Mouse (Mus musculus) G1E (cell line): ENCODE data around the gene Ldlrad3. TPM values are rescaled to one million over a fixed set of nuclear protein-coding genes. Genes with fewer than 3 reads are reported as not detected.

Source experiments
- ATAC-seq: 2 replicates; pipeline ENCODE4 v1.8.0; 2016; ENCODE audit warnings: mild to moderate bottlenecking; ENCODE audit not compliant: insufficient number of reproducible peaks, poor library complexity, low FRiP score, severe bottlenecking; ENCODE audit errors: extremely low read depth
- DNase-seq: peaks from one replicate; pipeline ENCODE4 v3.0.0; 2012; ENCODE audit warnings: low spot score
- H3K27me3 ChIP-seq: 2 replicates; pipeline ENCODE4 v1.6.1; 2012; ENCODE audit warnings: mild to moderate bottlenecking, low read length, inconsistent platforms; ENCODE audit not compliant: insufficient read depth
- H3K36me3 ChIP-seq: replicated peaks from 2 replicates; pipeline ENCODE3; 2012; ENCODE audit warnings: mild to moderate bottlenecking, inconsistent platforms
- H3K4me1 ChIP-seq: 2 replicates; pipeline ENCODE4 v1.6.1; 2012; ENCODE audit warnings: low read depth, low read length, inconsistent platforms, mixed read lengths; ENCODE audit not compliant: insufficient read depth
- H3K4me3 ChIP-seq: 2 replicates; pipeline ENCODE4 v1.5.1; 2012; ENCODE audit warnings: low read depth, mild to moderate bottlenecking, inconsistent platforms, low read length, moderate library complexity, mixed read lengths
- H3K9me3 ChIP-seq: replicated peaks from 2 replicates; pipeline ENCODE4 v1.6.1; 2012; ENCODE audit warnings: inconsistent platforms
- CTCF ChIP-seq: IDR thresholded peaks from 2 replicates; pipeline ENCODE4 v1.5.1; 2012; ENCODE audit warnings: low read depth, low read length, inconsistent platforms, mixed read lengths
- GATA1 ChIP-seq: IDR thresholded peaks from 2 replicates; pipeline ENCODE4 v1.6.1; 2012; ENCODE audit warnings: borderline replicate concordance, low read length, inconsistent platforms, mixed read lengths
- GATA2 ChIP-seq: IDR thresholded peaks from 2 replicates; pipeline ENCODE4 v1.6.1; 2012; ENCODE audit warnings: low read depth, low read length, inconsistent platforms, borderline replicate concordance
- POLR2AphosphoS5 ChIP-seq: IDR thresholded peaks from 2 replicates; pipeline ENCODE4 v1.6.1; 2012; ENCODE audit warnings: low read depth, low read length, inconsistent platforms; ENCODE audit not compliant: insufficient replicate concordance
- TAL1 ChIP-seq: conservative IDR thresholded peaks from 2 replicates; pipeline ENCODE4 v1.6.1; 2012; ENCODE audit warnings: low read depth, low read length, inconsistent platforms, mixed read lengths
- polyA plus RNA-seq: library from polyadenylated mRNA; stranded (reverse); fragments of >175 nt; gene quantifications from 2 replicates; pipeline ENCODE4 v1.2.3, GENCODE M21; 2012
- total RNA-seq, 2 experiments: library from RNA; stranded (forward) in 1 of 2; stranded (reverse) in 1 of 2; fragments of 200-1000 nt in 1 of 2; fragments of >200 nt in 1 of 2; fragmentation: Nextera tagmentation in 1 of 2; gene quantifications; 2 replicates each; pipeline ENCODE4 v1.2.3; 2014 to 2017

The Ldlrad3 gene
- total and polyA plus RNA-seq, 3 experiments = 0.01 to 0.38 TPM; not detected in 1

DNA sequence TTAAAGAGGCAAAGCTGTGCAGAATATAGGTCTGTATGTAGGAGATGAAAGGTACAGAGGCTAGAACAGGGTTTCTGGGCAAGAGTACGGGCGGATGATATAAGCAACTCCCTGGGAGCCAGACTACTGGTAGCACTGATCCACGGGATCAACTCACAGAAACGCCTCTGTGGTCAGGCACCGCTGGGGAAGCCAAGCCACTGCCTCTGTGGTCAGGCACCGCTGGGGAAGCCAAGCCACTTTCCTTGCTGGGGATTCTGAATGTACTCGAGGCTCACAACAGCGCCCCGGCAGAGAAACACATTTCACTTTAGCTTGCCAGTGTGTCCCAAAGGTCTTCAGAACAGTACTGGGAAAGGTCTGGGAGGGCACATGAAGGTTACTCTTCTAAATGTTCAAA is 160.0 kb downstream of the Ldlrad3 start:
- H3K4me1 ChIP-seq = peaks cover 2% of the 10 kb centered on the region; the same call in 1 of the 2 replicates
- H3K27me3 ChIP-seq = peaks cover 19% of the 10 kb centered on the region
- no peaks in the 10 kb centered on the region for H3K9me3 ChIP-seq
- no peak for TF ChIP-seq CTCF
- TF ChIP-seq GATA2 = no peak
- no peak for TF ChIP-seq GATA1
- no peak for TF ChIP-seq POLR2AphosphoS5
- no peak for TF ChIP-seq TAL1
- no peaks in the 10 kb centered on the region for H3K36me3 ChIP-seq
- DNase-seq = no peak
- H3K4me3 ChIP-seq = no peak overlapping the region
- no peak for ATAC-seq

DNA sequence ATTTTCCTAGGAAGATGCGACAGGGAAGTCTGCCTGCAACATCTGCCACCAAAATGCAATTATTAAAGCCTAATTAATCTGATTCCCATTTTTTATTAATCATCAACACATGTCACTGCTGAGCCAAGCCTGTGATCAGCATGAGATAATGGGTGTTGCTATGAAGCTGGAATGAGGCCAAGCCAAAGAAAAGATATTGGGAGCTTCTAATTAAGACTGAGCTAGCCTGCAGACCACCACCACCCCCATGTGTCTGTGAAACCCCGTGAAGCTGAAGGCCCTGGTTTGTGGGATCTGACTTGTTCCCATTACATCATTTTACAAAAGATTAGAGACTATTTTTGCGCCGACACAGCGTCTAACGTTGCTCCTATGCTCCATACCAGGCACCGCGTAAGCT is 161.7 kb downstream of the Ldlrad3 start:
- ATAC-seq (no peak), DNase-seq (no peak)
- H3K9me3 ChIP-seq = no peaks in the 10 kb centered on the region
- no peak for TF ChIP-seq POLR2AphosphoS5
- TF ChIP-seq GATA2 = no peak
- no peak for TF ChIP-seq CTCF
- TF ChIP-seq GATA1 = no peak
- H3K4me1 ChIP-seq = no peaks in the 10 kb centered on the region
- peaks cover 9% of the 10 kb centered on the region for H3K27me3 ChIP-seq
- H3K36me3 ChIP-seq = no peaks in the 10 kb centered on the region
- H3K4me3 ChIP-seq = no peak overlapping the region

DNA sequence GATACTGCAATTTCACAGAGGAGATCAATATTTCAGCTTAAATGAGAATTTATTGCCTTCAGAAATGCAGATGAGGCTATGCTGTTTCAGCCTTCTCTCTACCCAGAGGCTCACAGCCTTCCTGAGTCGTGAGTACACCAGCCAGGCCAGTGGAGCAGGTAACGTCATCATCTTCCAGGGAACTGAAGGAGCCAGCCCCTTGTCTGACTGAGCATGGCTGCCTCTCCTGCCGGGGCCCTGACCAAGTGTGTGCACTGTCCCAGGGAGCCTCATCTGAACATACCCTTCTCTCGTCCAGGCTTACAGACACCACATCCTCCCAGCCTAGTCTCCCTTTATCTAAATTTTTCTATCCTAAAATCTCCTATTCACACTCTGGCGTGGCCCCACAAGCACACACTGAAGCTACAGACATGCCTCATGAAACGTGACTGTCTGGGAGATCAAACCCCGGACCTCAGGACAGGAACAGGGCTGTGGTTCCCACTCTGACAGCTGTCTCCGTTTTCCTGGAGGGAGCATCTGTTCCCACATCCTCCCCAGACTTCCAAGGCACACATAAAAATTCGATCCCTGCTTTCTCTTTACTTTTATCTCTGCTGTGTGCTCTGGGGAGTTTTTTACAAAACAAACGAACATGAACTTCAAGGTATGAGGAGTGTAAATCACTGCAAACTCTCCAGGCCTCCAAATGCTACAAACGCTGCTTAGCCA is 164.7 kb downstream of the Ldlrad3 start:
- no peak for ATAC-seq
- Histone ChIP-seq H3K9me3 (no peaks in the 10 kb centered on the region), H3K27me3 (peaks cover 11% of the 10 kb centered on the region; the same call in 1 of the 2 replicates), H3K4me3 (no peak overlapping the region), H3K36me3 (no peaks in the 10 kb centered on the region), H3K4me1 (no peaks in the 10 kb centered on the region)
- TF ChIP-seq POLR2AphosphoS5 = no peak
- no peak for DNase-seq

GRCm38 (mm10) chr2:102020546-102020945 is 165.6 kb downstream of the Ldlrad3 start:
- DNase-seq (no peak), ATAC-seq (no peak)
- Histone ChIP-seq H3K36me3 (no peaks in the 10 kb centered on the region), H3K27me3 (peaks cover 11% of the 10 kb centered on the region; the same call in 1 of the 2 replicates), H3K4me3 (no peak overlapping the region), H3K9me3 (no peaks in the 10 kb centered on the region), H3K4me1 (no peaks in the 10 kb centered on the region)
- no peak for TF ChIP-seq GATA1
- TF ChIP-seq TAL1 = no peak
- no peak for TF ChIP-seq GATA2
- TF ChIP-seq CTCF = no peak
- TF ChIP-seq POLR2AphosphoS5 = no peak

DNA sequence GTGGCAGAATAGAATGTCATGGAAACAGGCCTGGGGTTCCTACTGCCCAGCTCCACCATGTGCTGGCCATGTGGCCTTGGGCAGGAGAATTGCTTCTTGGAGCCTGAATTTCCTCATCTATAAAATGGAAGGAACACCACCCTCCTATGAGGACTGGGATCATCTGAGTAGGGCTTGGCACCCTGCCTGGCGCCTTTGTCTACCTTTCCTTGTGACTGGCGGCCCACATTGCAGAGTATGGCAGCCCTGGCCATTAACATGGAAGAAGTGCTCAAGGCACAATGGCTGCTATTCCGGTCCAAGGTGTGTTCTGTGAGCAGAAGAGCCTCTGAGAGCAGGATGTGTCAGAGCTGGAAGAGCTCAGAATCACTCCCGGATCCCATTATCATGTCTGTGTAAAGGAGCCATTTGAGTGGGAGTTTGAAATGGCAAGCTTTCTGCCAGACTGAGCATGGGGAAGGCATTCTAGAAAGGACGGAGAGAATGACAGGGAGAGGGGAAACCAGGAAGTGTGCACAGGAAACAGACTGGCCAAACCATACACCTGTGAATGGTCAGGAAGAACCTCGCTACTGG is 171.6 kb downstream of the Ldlrad3 start:
- H3K9me3 ChIP-seq = no peaks in the 10 kb centered on the region
- no peaks in the 10 kb centered on the region for H3K4me1 ChIP-seq
- no peak for ATAC-seq
- DNase-seq = no peak
- no peaks in the 10 kb centered on the region for H3K36me3 ChIP-seq
- peaks cover 18% of the 10 kb centered on the region for H3K27me3 ChIP-seq
- H3K4me3 ChIP-seq = no peak overlapping the region
- TF ChIP-seq TAL1 (no peak), GATA1 (no peak), POLR2AphosphoS5 (no peak), CTCF (no peak), GATA2 (no peak)

DNA sequence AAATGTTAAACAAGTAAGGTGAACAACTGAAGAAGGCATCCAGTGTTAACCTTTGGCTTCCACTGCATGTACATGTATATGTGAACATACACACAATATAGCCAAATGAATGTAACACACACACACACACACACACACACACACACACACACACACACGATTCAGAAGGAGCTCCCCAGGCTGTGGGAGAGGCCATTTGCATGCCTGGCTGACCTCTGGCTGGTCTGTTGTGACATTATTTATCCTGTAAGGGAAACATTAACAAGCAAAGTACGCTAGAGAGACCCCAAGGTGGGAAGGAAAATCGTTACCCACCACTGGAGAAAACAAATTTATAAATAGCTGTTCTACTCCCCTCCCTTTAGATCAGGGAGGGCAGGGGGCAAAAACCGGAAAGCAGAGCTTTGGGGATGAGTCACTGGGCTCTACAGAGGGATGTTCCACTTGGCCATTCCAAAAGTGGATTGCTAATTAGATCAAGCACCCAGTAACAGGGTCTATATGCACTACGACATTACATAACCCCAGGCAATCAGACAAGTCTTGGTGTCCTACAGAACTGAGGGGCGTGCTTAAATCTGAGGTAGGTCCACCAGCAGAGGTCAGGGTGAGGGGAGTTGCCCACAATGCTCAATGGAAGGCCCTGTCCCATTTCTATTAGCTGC is 174.7 kb downstream of the Ldlrad3 start:
- peaks cover 17% of the 10 kb centered on the region for H3K27me3 ChIP-seq
- H3K4me3 ChIP-seq = no peak overlapping the region
- DNase-seq = no peak
- peaks cover 5% of the 10 kb centered on the region; the same call in 1 of the 2 replicates for H3K4me1 ChIP-seq
- H3K9me3 ChIP-seq = no peaks in the 10 kb centered on the region
- ATAC-seq = no peak
- no peak for TF ChIP-seq POLR2AphosphoS5
- no peak for TF ChIP-seq GATA1
- no peak for TF ChIP-seq CTCF
- no peak for TF ChIP-seq TAL1
- no peak for TF ChIP-seq GATA2
- H3K36me3 ChIP-seq = no peaks in the 10 kb centered on the region
